Mouse (Mus musculus) heart, postnatal 0 days (tissue): ENCODE measurements around the gene Ccm2.

ENCODE experiments used
- CTCF ChIP-seq: IDR thresholded peaks from 2 replicates; pipeline ENCODE4 v1.5.1; 2016; ENCODE audit warnings: antibody characterized with exemption, control low read depth, low read depth
- EP300 ChIP-seq: IDR thresholded peaks from 2 replicates; pipeline ENCODE4 v1.6.1; 2016; ENCODE audit warnings: antibody characterized with exemption, low read depth

GRCm38 (mm10) chr11:6549770-6550169 lies 3.1 kb downstream of the Ccm2 start:
- TF ChIP-seq CTCF (no peak), EP300 (no peak)
